ENCODE assay signal across 29 mouse cellular contexts in genomic region chr13:99052076-99052475, GRCm38 (mm10).
"Had no signal": no experiment of that assay in that cellular context is flagged by ENCODE, and none has a peak within 500 bp of the region (broad histone marks: within the 10 kb centered on the region; RNA-seq: fewer than 3 reads in every experiment).

No protein-coding gene starts in this region.

- H3K36me3 ChIP-seq: heart, embryonic 12.5 days; heart, embryonic 13.5 days; heart, embryonic 15.5 days; hindbrain, embryonic 10.5 days; hindbrain, embryonic 12.5 days; hindbrain, embryonic 13.5 days; hindbrain, embryonic 15.5 days; intestine, embryonic 15.5 days; kidney, embryonic 15.5 days had no signal

- H3K4me3 ChIP-seq: heart, embryonic 12.5 days; heart, embryonic 13.5 days; heart, embryonic 15.5 days; hindbrain, embryonic 10.5 days; hindbrain, embryonic 12.5 days; hindbrain, embryonic 13.5 days; hindbrain, embryonic 15.5 days; intestine, embryonic 15.5 days; kidney, embryonic 15.5 days; layer of hippocampus, adult 2 months; left cerebral cortex, adult 2 months had no signal

- H3K27ac ChIP-seq: heart, embryonic 13.5 days; heart, embryonic 15.5 days; hindbrain, embryonic 10.5 days; hindbrain, embryonic 12.5 days; hindbrain, embryonic 13.5 days; hindbrain, embryonic 14.5 days; hindbrain, embryonic 15.5 days; hindbrain, postnatal 0 days; intestine, embryonic 15.5 days; kidney, embryonic 15.5 days; kidney, postnatal 0 days; layer of hippocampus, adult 2 months; left cerebral cortex, adult 2 months had no signal

- H3K27me3 ChIP-seq: heart, embryonic 15.5 days; hindbrain, embryonic 12.5 days; hindbrain, embryonic 15.5 days; intestine, embryonic 15.5 days; kidney, embryonic 15.5 days had no signal

- H3K9me3 ChIP-seq: heart, embryonic 12.5 days; heart, embryonic 13.5 days; heart, embryonic 15.5 days; hindbrain, embryonic 10.5 days; hindbrain, embryonic 12.5 days; hindbrain, embryonic 13.5 days; hindbrain, embryonic 15.5 days; intestine, embryonic 15.5 days; kidney, embryonic 15.5 days had no signal

- DNase-seq: heart, postnatal 10 days; heart, postnatal 14 days; heart, postnatal 4 days; kidney, adult 11 months; kidney, adult 18-20 months; kidney, adult 2 months; kidney, adult 8-10 months; kidney, adult 9 months; kidney, postnatal 10 days; kidney, postnatal 14 days; kidney, postnatal 25 days; kidney, postnatal 36 days; kidney, postnatal 4 days; layer of hippocampus, adult 9-11 months; layer of hippocampus, postnatal 36 days had no signal
